Mouse (Mus musculus): Measurements from ENCODE around the gene Usp38. TPM values are rescaled to one million over a fixed set of nuclear protein-coding genes. Genes with fewer than 3 reads are reported as not detected.

The Usp38 gene
- 22.8 and 30.1 TPM in 2 replicates for total RNA-seq (2012; rRNA removed)

DNA sequence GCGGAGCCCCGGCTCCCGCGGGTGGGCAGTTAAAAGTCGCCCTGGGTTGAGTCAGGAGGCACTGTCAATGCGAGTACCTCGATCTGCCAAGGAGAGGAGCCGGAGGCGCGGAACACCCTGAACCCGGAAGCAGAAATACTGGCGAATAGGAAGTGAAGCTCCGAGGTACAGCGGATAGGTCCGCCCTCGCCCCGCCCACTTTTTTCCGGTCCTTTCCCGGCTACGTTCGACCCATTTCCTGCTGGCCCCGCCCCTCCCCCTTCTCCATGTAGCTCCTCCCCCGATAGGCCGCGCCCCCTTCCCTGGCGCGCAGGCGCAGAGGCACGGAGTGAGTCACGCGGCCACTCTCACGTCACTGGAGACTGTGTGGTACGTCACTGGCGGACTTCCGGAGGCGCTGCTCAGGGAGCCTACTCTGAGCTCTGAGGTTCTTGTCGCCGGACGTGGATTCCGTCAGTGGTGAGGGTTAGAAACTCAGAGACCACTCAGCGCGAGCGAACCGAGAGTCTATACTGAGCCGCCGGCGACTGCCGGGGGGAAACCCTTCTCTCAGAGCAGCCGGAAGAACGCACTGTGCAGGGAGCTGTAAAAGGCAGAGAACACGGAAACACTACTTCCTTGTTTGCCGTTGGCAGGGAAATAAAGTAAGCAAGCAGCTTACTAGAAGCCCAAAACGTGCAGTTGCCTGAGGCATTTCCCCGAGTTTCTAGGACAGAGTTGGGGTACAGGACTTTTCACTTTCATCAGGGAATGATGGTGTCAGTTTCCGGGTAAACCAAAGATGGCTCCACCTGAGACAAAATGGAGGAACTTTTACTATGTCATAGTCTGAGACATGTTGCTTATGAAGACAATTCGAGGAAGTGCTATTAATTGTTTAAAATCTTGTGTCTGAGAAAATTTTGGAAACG, at the start of gene Usp38:
Gene Usp38 (minus strand): TSS at position 140 of the 911 bp plus-strand sequence.
- peaks cover 2 to 9% of the 10 kb centered on the region in 2 experiments; a peak in 3 of 4 replicates for H3K4me1 ChIP-seq (ENCODE audit: control insufficient read depth in 2 of 2, insufficient read depth in 2 of 2, low read length in 2 of 2, poor library complexity in 1 of 2)
- H3K4me3 ChIP-seq (ENCODE audit: insufficient read depth in 1 of 2, low read depth in 1 of 2, low read length in 2 of 2, poor library complexity in 1 of 2, severe bottlenecking in 1 of 2) = peak within 1 kb of the TSS; percentile 83 to 98
- peak within 1 kb of the TSS; percentile 83 for H3K27ac ChIP-seq (ENCODE audit: insufficient read depth, low read depth, low read length, poor library complexity, severe bottlenecking)
- peak; percentile 98 for DNase-seq (ENCODE audit: low read depth, low spot score)
- H3K9ac ChIP-seq (ENCODE audit: insufficient read depth, low read depth, low read length, poor library complexity, severe bottlenecking) = peak within 1 kb of the TSS; percentile 83
- H3K36me3 ChIP-seq (ENCODE audit: control insufficient read depth, insufficient read depth, low read length, poor library complexity, severe bottlenecking) = no peaks in the 10 kb centered on the region
- H3K9me3 ChIP-seq (ENCODE audit: control insufficient read depth, insufficient read depth, low read depth, low read length) = no peaks in the 10 kb centered on the region
- in situ Hi-C loops (cut with MboI; ENCODE audit: low sequenced_read_pairs in 2 of 2, unreplicated experiment in 2 of 2) = no loop called here
- no peak for TF ChIP-seq ZC3H11A (IDR thresholded peaks at IDR 0.05; ENCODE audit: borderline replicate concordance, low read depth, low read length)
- TF ChIP-seq HCFC1 (IDR thresholded peaks at IDR 0.05; ENCODE audit: borderline replicate concordance, insufficient read depth, low read length) = peak; percentile 41; the same call in 1 of the 2 replicates

DNA sequence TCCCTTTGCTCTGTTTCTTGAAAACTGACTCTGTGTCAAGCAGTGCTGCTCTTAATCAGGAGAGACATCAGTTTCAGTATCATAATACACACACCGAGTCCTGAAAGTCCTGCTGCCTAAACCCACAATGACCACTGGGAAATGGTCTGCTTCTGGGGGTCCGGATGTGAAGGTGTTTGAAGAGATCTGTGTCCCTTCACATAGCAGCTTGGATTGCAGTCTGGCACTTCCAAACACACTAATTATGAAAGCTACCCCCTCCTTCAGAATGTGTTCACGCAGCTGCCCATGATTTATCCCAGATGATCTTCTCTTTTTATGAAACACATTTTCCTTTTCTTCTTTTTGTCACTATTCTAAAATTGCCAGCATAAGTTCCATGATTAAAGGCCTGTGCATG, 47.8 kb upstream of the Usp38 start:
- Histone ChIP-seq H3K9me3 (ENCODE audit: control insufficient read depth, insufficient read depth, low read depth, low read length) (no peaks in the 10 kb centered on the region), H3K27ac (ENCODE audit: insufficient read depth, low read depth, low read length, poor library complexity, severe bottlenecking) (no peak overlapping the region), H3K9ac (ENCODE audit: insufficient read depth, low read depth, low read length, poor library complexity, severe bottlenecking) (no peak overlapping the region), H3K4me3 (ENCODE audit: insufficient read depth in 1 of 2, low read depth in 1 of 2, low read length in 2 of 2, poor library complexity in 1 of 2, severe bottlenecking in 1 of 2) (no peak overlapping the region), H3K4me1 (ENCODE audit: control insufficient read depth in 2 of 2, insufficient read depth in 2 of 2, low read length in 2 of 2, poor library complexity in 1 of 2) (no peaks in the 10 kb centered on the region), H3K36me3 (ENCODE audit: control insufficient read depth, insufficient read depth, low read length, poor library complexity, severe bottlenecking) (no peaks in the 10 kb centered on the region)
- in situ Hi-C loops (cut with MboI; ENCODE audit: low sequenced_read_pairs in 2 of 2, unreplicated experiment in 2 of 2) = no loop called here
- TF ChIP-seq HCFC1 (IDR thresholded peaks at IDR 0.05; ENCODE audit: borderline replicate concordance, insufficient read depth, low read length) (no peak), CHD2 (IDR thresholded peaks at IDR 0.05; ENCODE audit: low read depth, low read length) (no peak), ZNF384 (IDR thresholded peaks at IDR 0.05; ENCODE audit: low read depth, low read length) (no peak), MAFK (IDR thresholded peaks at IDR 0.05; ENCODE audit: insufficient read depth, low read depth, low read length) (no peak), ZC3H11A (IDR thresholded peaks at IDR 0.05; ENCODE audit: borderline replicate concordance, low read depth, low read length) (no peak)
- no peak for DNase-seq (ENCODE audit: low read depth, low spot score)

DNA sequence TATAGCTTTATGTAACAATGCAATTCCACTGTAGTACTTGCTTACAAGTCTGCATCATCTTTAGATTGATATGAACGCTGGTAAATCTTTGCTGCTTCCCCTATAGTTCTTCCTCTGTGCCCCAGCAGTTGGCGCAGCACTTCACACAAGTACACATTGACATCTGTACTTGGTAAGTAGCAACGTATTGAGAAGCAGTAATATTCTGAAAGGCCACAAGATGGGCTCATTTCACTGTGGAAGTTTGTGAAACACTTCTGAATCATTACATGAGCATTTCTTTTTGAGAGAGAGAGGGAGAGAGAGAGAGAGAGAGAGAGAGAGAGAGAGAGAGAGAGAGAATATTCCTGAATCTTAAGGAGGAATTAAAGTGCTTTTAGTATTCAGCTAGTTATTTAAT, 47.2 kb upstream of the Usp38 start:
- no peak for DNase-seq (ENCODE audit: low read depth, low spot score)
- Histone ChIP-seq H3K9me3 (ENCODE audit: control insufficient read depth, insufficient read depth, low read depth, low read length) (no peaks in the 10 kb centered on the region), H3K36me3 (ENCODE audit: control insufficient read depth, insufficient read depth, low read length, poor library complexity, severe bottlenecking) (no peaks in the 10 kb centered on the region), H3K9ac (ENCODE audit: insufficient read depth, low read depth, low read length, poor library complexity, severe bottlenecking) (no peak overlapping the region), H3K4me3 (ENCODE audit: insufficient read depth in 1 of 2, low read depth in 1 of 2, low read length in 2 of 2, poor library complexity in 1 of 2, severe bottlenecking in 1 of 2) (no peak overlapping the region), H3K4me1 (ENCODE audit: control insufficient read depth in 2 of 2, insufficient read depth in 2 of 2, low read length in 2 of 2, poor library complexity in 1 of 2) (no peaks in the 10 kb centered on the region), H3K27ac (ENCODE audit: insufficient read depth, low read depth, low read length, poor library complexity, severe bottlenecking) (no peak overlapping the region)
- TF ChIP-seq CHD2 (IDR thresholded peaks at IDR 0.05; ENCODE audit: low read depth, low read length) (no peak), ZNF384 (IDR thresholded peaks at IDR 0.05; ENCODE audit: low read depth, low read length) (no peak), ZC3H11A (IDR thresholded peaks at IDR 0.05; ENCODE audit: borderline replicate concordance, low read depth, low read length) (no peak), HCFC1 (IDR thresholded peaks at IDR 0.05; ENCODE audit: borderline replicate concordance, insufficient read depth, low read length) (no peak), MAFK (IDR thresholded peaks at IDR 0.05; ENCODE audit: insufficient read depth, low read depth, low read length) (no peak)
- in situ Hi-C loops (cut with MboI; ENCODE audit: low sequenced_read_pairs in 2 of 2, unreplicated experiment in 2 of 2) = no loop called here

DNA sequence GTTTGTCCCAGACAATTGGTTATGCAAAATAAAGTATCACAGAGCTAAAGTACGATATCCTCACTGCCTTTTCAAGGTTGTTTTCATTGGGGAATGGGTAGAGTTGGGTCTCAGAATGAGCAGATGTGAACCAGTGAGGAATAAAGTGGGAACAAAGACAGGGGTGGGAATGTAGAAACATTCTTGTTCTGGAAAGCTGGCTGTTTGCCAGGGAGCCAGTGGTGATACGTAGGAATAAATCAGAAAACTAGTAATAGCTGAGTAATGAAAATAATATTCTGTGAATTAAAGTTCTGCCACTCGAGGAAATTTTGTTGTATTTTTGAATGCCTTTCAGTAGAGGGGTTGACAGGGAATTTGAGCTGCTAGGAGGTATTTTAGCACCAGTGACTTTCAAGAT, 29.5 kb upstream of the Usp38 start:
- Histone ChIP-seq H3K36me3 (ENCODE audit: control insufficient read depth, insufficient read depth, low read length, poor library complexity, severe bottlenecking) (no peaks in the 10 kb centered on the region), H3K4me1 (ENCODE audit: control insufficient read depth in 2 of 2, insufficient read depth in 2 of 2, low read length in 2 of 2, poor library complexity in 1 of 2) (no peaks in the 10 kb centered on the region), H3K4me3 (ENCODE audit: insufficient read depth in 1 of 2, low read depth in 1 of 2, low read length in 2 of 2, poor library complexity in 1 of 2, severe bottlenecking in 1 of 2) (no peak overlapping the region), H3K9ac (ENCODE audit: insufficient read depth, low read depth, low read length, poor library complexity, severe bottlenecking) (no peak overlapping the region), H3K27ac (ENCODE audit: insufficient read depth, low read depth, low read length, poor library complexity, severe bottlenecking) (no peak overlapping the region), H3K9me3 (ENCODE audit: control insufficient read depth, insufficient read depth, low read depth, low read length) (no peaks in the 10 kb centered on the region)
- in situ Hi-C loops (cut with MboI; ENCODE audit: low sequenced_read_pairs in 2 of 2, unreplicated experiment in 2 of 2) = no loop called here
- TF ChIP-seq HCFC1 (IDR thresholded peaks at IDR 0.05; ENCODE audit: borderline replicate concordance, insufficient read depth, low read length) (no peak), MAFK (IDR thresholded peaks at IDR 0.05; ENCODE audit: insufficient read depth, low read depth, low read length) (no peak), CHD2 (IDR thresholded peaks at IDR 0.05; ENCODE audit: low read depth, low read length) (no peak), ZNF384 (IDR thresholded peaks at IDR 0.05; ENCODE audit: low read depth, low read length) (no peak), ZC3H11A (IDR thresholded peaks at IDR 0.05; ENCODE audit: borderline replicate concordance, low read depth, low read length) (no peak)
- DNase-seq (ENCODE audit: low read depth, low spot score) = no peak

Measured in ES-E14 (cell line).